Mouse (Mus musculus) liver (tissue): Measurements from ENCODE around the gene Ddb2.
"Not testable (repeated sequence)": the region's sequence is repeated elsewhere in the genome, so short reads cannot be mapped to it uniquely, and the experiment has no call there.

Source experiments
- DNase-seq: peaks from one replicate; pipeline ENCODE4 v3.0.0-alpha.2; 2020; ENCODE audit warnings: mixed read lengths

Ddb2 gene

GRCm38 (mm10) chr2:91254725-91255380 lies 18.1 kb upstream of the Ddb2 start:
- no peak for DNase-seq

GRCm38 (mm10) chr2:91252512-91252911 lies 15.7 kb upstream of the Ddb2 start:
- DNase-seq, result no peak

DNA sequence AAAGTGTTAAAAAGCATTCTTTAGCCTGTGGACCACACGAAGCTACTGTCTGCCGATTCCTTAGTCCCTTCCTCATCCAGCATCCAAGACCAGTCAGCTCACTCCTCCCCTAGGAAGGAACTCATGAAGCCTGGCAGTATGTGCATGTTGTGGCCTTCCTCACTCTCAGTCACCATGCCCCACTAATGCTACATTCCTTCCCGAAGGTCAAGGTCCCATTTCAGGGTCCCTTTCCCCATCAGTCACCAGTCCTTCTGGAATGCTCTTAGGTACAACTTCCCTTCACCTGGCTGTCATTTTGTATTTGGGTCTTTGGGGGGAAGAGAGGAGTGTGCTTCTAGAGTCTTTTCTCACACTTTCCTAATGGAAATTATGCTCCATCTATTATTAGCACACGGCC lies 15.2 kb upstream of the Ddb2 start:
- DNase-seq, result no peak

DNA sequence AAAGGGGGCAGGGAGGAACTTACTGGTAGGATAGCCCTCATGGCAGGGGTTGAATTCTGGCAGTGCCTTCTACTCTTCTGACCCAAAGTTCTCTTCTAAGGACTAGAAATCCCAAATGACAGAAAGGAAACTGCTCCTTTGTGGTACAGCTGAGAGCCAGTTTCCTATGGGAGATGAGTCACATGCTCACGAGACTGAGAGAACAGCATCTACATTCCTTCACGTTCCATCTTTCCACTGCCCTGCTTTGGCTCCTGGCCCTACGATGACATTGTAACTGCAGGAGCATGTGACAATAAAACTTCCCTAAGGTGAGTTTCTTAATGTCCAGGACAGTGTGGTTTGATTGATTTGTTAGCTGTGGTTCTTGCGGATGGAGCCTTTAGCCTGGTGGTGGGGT lies 11.6 kb upstream of the Ddb2 start:
- DNase-seq, result no peak

- peak; percentile 41 for DNase-seq
These were observed 7.9 kb upstream of the Ddb2 start for GRCm38 (mm10) chr2:91244557-91245228.

- DNase-seq, result no peak
These were observed 6.6 kb upstream of the Ddb2 start for GRCm38 (mm10) chr2:91243416-91243815.

GRCm38 (mm10) chr2:91242547-91242946 lies 5.8 kb upstream of the Ddb2 start:
- no peak for DNase-seq

GRCm38 (mm10) chr2:91237511-91238080 lies 814 bp upstream of the Ddb2 start:
- not testable (repeated sequence) for DNase-seq

DNA sequence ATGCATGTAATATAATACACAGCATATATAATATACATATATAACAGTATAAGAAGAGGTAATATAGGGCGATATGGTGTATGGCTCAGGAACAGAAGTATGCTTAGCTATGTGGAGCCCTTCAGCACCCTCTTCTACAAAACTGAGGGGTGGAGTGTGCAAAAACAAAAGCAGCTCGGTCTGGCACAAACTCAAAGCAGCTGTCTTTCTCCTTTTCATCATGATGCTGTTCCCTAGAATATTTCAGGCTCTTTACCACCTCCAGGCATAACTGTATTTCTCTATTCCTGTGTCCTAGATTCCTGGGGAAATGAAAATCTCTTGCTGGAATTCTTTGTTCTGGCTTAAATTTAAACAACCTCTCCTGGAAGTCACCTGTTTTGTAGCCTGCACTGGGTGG lies 7.0 kb downstream of the Ddb2 start:
- no peak for DNase-seq

DNA sequence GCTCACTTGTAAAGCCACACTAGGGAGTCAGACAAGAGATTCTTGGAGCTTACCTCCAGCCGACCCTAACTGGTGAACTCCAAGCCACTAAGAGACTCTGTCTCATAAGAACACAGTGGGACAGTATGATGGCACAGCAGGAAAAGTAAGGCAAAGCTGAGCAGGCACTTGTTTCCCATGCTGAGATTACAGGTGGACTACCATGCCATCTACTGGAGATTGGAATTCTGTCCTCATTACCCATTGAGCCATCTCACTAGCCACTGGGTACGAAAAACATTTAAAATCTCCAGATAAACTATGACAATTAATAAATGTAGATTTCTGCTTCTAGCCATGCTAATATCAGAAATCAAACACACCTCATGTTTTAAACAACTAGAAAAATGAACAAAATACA lies 13.2 kb downstream of the Ddb2 start:
- DNase-seq, result no peak

- no peak for DNase-seq
These were observed 16.3 kb downstream of the Ddb2 start for GRCm38 (mm10) chr2:91220501-91220900.

DNA sequence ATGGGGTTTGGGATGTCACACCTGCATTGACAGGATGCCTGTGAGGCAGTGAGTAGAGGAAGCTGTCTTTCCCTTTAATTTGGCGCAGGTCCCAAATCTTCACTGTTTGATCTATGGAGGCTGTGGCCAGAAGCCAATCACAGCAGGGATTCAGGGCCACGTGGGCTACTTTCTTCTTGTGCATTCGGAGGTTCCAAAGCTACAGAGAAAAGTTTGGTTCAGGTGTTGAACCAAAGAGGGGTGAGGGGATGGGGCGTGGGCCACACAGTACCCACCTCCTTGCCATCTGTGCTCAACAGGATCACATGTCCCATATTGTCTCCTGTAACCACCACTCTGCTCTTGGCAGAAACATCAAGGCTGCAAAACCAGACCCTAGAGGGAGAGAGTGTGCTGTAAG lies 19.8 kb downstream of the Ddb2 start:
- no peak for DNase-seq

DNA sequence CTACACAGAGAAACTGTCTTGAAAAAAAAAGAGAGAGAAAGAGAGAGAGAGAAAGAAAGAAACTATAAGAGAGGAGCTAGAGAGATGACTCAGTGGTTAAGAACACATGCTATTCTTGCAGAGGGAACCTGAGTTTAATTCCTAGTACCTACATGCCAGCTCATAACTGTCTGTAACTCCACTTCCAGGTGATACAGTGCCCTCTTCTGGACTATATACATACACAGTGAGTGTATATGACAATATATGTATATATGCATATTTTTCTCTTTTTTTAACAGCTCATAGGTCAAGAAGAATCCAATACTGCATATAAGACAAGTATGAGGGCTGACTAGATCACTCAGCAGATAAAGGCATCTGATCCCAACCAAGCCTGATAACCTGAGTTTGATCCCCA lies 23.5 kb downstream of the Ddb2 start:
- DNase-seq, result no peak

GRCm38 (mm10) chr2:91206254-91206775 lies 30.5 kb downstream of the Ddb2 start:
- no peak for DNase-seq

DNA sequence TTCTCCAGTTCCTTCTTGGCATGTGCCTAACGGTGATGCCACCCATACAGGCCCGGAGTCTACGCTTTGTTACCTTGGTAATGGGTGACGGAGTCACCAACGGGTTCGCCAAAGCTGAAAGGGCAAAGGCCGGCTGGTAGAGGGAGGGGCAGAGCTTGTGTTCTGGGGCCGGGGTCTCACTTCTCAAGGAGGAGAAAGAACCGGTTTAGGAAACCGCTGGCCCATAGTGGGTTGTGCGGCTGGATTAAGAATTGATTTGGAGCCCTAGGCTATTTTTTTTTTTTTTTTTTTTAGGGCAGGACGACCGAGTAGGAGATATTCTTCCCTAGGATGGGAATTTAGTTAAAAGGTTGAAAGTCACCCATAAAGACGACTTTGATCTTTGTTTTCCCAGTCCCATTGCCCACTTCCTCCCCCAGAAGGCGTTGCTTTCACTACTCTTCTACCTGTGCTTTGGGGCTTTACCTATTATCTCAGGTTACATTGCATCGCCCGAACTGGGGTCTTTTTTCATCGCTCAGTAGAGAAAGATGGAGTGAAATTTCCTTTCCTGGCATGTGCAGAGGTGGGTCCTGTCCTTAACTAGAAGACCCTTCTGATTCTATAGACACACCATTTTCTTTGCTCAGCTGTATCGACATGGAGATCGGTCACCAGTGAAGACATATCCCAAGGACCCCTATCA lies 33.7 kb downstream of the Ddb2 start:
- DNase-seq, result no peak

- DNase-seq, result peak; percentile 90
These were observed 34.4 kb downstream of the Ddb2 start, which contains the start of the genes Nr1h3 and Acp2 for GRCm38 (mm10) chr2:91202222-91202971. Nr1h3 (minus strand) TSS chr2:91202834. Acp2 (plus strand) TSS chr2:91202885.

DNA sequence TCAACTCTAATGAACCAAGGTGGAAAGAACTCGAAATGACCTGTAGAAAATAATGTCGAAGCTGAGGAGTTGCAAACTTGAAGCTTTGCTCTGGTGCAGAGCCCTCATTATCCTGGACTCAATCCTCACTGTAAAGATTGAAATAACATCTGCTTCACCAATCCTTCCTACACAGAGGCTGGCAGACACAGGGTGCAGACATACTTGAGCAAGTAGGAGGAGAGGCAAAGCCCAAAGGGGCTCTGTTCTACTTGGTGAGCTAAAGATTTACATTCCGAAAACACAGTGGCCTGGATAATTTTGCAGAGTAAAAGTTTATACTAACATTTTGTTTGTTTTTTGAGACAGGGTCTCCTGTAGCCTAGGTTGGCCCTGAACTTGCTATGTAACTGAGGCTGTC lies 37.9 kb downstream of the Ddb2 start:
- no peak for DNase-seq

DNA sequence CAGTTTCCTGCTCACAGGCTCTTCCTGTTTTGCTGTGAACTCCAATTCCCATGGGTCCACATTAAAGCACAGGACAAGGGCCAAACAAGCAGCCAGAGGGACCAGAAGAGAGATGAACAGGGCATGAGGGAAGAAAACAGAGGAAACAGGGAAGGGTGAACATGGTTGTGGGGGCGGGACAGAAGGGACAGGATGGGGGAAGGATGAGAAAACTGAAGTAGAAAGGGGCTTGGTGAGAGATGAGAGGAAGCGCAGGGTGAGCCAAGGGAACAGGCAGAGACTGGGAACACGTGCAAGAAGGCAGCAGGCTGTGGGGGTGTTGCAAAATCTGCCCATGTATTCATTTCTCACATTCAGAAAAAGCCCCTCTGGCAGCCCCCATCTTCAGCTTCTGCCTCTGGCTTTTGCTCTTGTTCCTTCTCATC lies 40.2 kb downstream of the Ddb2 start:
- DNase-seq, result no peak

DNA sequence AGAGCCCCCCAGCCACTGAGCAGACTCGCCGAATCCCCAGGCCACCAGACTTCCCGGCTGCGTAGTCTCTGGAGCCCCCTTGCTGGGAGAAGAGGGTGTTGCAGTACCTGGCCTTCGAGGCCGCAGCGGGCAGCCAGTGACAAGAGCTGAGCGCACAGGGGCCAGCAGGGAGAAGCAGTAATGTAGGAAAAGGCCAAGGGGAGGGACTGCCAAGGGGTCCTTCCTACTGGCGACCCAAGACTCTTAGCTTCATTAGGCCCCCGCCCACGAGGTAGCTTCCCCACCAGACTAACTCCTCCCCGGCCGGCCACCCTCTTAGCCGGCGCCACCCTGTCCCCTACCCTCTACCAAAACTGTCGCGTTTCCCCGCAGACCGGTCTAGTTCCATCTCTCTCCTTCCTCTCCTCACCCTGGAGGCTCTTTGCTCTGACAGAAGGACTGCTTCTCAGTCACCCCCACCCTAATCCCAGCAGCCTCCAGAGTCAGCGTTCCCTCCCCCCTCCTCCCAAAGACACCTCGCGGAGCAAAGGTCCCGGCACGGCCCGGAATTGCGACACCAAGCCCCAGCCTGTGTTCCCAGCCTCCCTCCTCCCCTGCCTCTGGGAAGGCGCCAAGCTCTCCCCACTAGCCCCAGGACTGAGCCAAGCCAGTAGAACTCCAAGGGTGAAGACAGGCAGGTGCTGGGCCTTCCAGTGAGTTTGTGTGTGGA lies 42.0 kb downstream of the Ddb2 start:
- DNase-seq, result peak; percentile 70

DNA sequence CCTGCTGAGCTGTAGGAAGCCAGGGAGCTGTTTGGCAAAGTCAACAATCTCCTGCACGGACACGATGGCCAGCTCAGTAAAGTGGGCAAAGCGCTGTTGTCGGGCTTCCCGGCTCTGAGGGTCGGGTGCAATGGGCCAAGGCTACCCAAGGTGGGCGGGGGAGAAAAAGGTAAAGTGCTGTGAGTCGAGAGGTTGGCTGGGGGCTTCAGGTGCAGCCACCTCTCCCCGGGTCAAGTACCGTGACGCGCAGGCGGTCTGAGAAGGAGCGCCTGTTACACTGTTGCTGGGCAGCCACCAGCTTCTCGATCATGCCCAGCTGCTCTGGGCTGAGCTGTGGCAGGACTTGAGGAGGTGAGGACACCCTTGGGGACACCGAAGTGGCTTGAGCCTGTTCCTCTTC lies 46.3 kb downstream of the Ddb2 start:
- DNase-seq, result no peak

GRCm38 (mm10) chr2:91187431-91187830 lies 49.4 kb downstream of the Ddb2 start:
- no peak for DNase-seq

GRCm38 (mm10) chr2:91186208-91186607 lies 50.6 kb downstream of the Ddb2 start:
- DNase-seq, result no peak
